Mouse (Mus musculus): ENCODE data around the gene Zmynd10.

DNA sequence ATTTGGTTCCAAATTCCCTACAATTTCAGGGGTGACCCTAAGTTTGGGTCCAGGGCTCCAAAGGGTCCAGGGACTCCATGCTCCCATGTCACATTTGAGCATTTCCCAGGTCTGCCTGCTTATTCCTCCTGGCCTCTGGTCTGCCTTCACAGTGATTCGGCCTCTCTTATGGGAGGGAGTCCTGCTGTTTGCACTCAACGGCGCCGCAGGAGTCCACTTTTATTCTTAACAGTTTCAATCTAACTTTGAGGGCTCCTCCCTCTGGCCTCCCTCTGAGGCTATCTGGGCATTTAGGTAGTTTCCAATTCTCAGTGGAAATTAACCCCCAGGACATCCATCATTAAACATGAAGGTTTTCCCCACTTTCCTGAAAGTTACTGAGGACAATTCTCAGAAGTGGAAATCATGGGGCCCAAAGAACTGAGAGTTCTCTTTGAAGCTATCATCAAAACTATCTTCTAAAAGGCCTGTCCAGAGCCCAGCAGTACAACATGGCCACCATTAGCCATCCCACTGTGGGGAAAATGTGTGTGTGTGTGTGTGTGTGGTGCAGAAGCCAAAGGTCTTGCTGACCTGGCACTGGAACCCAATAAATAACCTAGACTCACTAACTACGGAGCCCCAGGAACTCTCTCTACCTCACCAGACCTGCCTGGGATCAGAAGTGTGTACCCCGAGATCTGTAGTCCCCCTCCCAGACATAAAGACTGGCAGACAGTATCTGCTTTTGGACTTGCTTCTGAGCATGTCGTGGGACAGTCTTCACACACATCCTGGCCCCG, 47.4 kb downstream of the Zmynd10 start:
- TF ChIP-seq CTCF (IDR thresholded peaks at IDR 0.05; ENCODE audit: low read depth, low read length) (no peak), POLR2AphosphoS5 (IDR thresholded peaks at IDR 0.05; ENCODE audit: insufficient replicate concordance, low read depth, low read length) (no peak), GATA1 (IDR thresholded peaks at IDR 0.05; ENCODE audit: borderline replicate concordance, low read length) (no peak), GATA2 (IDR thresholded peaks at IDR 0.05; ENCODE audit: borderline replicate concordance, low read depth, low read length) (no peak), TAL1 (conservative IDR thresholded peaks at IDR 0.05; ENCODE audit: low read depth, low read length) (no peak)
